In genomic region chr10:123998959-123999358, GRCm38 (mm10) we compare ENCODE assay signal across 28 mouse cellular contexts.
"Had no signal": no experiment of that assay in that cellular context is flagged by ENCODE, and none has a peak within 500 bp of the region (broad histone marks: within the 10 kb centered on the region; RNA-seq: fewer than 3 reads in every experiment).

No protein-coding gene starts in this region.

- H3K4me2 ChIP-seq: heart, embryonic 12.5 days; hindbrain, embryonic 12.5 days; hindbrain, embryonic 14.5 days; intestine, embryonic 15.5 days; kidney, embryonic 15.5 days; limb, embryonic 12.5 days; liver, embryonic 11.5 days; liver, embryonic 13.5 days; liver, embryonic 15.5 days had no signal

- DNase-seq: gastrocnemius, adult 2 months; gastrocnemius, postnatal 10 days; gastrocnemius, postnatal 25 days; heart, adult 11 months; heart, adult 2 months; heart, postnatal 10 days; heart, postnatal 4 days; kidney, adult 18-20 months; kidney, adult 8-10 months; kidney, postnatal 14 days; kidney, postnatal 36 days; liver; liver, embryonic 13.5 days had no signal

- H3K4me3 ChIP-seq: gastrocnemius, adult 2 months; heart, adult 2 months; heart, embryonic 12.5 days; hindbrain, embryonic 10.5 days; hindbrain, embryonic 12.5 days; intestine, embryonic 15.5 days; kidney, embryonic 15.5 days; left cerebral cortex, adult 2 months; limb, embryonic 10.5 days; limb, embryonic 12.5 days; liver, embryonic 13.5 days; liver, embryonic 15.5 days had no signal

- H3K9ac ChIP-seq: heart, embryonic 12.5 days; hindbrain, embryonic 12.5 days; hindbrain, embryonic 14.5 days; intestine, embryonic 15.5 days; kidney, embryonic 15.5 days; limb, embryonic 12.5 days; liver, embryonic 13.5 days; liver, embryonic 15.5 days had no signal

- H3K27ac ChIP-seq: gastrocnemius, adult 2 months; heart, adult 2 months; hindbrain, embryonic 10.5 days; hindbrain, embryonic 12.5 days; hindbrain, embryonic 14.5 days; intestine, embryonic 15.5 days; kidney, embryonic 15.5 days; kidney, postnatal 0 days; left cerebral cortex, adult 2 months; limb, embryonic 10.5 days; limb, embryonic 12.5 days; liver, embryonic 13.5 days; liver, embryonic 15.5 days had no signal

- H3K27me3 ChIP-seq: heart, embryonic 12.5 days; hindbrain, embryonic 12.5 days; intestine, embryonic 15.5 days; kidney, embryonic 15.5 days; limb, embryonic 12.5 days; liver, embryonic 13.5 days; liver, embryonic 15.5 days had no signal

- H3K9me3 ChIP-seq: heart, embryonic 12.5 days; hindbrain, embryonic 10.5 days; hindbrain, embryonic 12.5 days; intestine, embryonic 15.5 days; kidney, embryonic 15.5 days; limb, embryonic 10.5 days; limb, embryonic 12.5 days; liver, embryonic 13.5 days; liver, embryonic 15.5 days had no signal

- ATAC-seq: hindbrain, embryonic 16.5 days; inflammation-experienced regulatory T-cells, adult 6 months; intestine, embryonic 15.5 days; intestine, postnatal 0 days had no signal

- H3K36me3 ChIP-seq: heart, embryonic 12.5 days; hindbrain, embryonic 10.5 days; hindbrain, embryonic 12.5 days; intestine, embryonic 15.5 days; kidney, embryonic 15.5 days; limb, embryonic 10.5 days; limb, embryonic 12.5 days; liver, embryonic 13.5 days; liver, embryonic 15.5 days had no signal

- H3K4me1 ChIP-seq: heart, embryonic 12.5 days; hindbrain, embryonic 10.5 days; hindbrain, embryonic 12.5 days; intestine, embryonic 15.5 days; kidney, embryonic 15.5 days; limb, embryonic 10.5 days; limb, embryonic 12.5 days; liver, embryonic 13.5 days; liver, embryonic 15.5 days had no signal
